Mouse (Mus musculus) CH12.LX (cell line): ENCODE results near the gene Uqcc3. TPM values are rescaled to one million over a fixed set of nuclear protein-coding genes. Genes with fewer than 3 reads are reported as not detected.
A peak's percentile ranks its signal among the peaks of the same experiment; 100 is the strongest.

ENCODE experiments used
- DNase-seq: peaks from one replicate; pipeline ENCODE4 v3.0.0-alpha.2; 2013; ENCODE audit errors: extremely low read depth
- H3K27ac ChIP-seq: 2 replicates; pipeline ENCODE4 v1.5.1; 2012; ENCODE audit warnings: low read depth, mild to moderate bottlenecking, control low read depth, moderate library complexity; ENCODE audit not compliant: insufficient read depth
- H3K27me3 ChIP-seq: replicated peaks from 2 replicates; pipeline ENCODE3; 2012; ENCODE audit warnings: inconsistent platforms
- H3K36me3 ChIP-seq, 2 experiments: replicated peaks in 1 of 2; 2 replicates each; pipeline versions ENCODE3 to v1.6.1; 2012; ENCODE audit warnings: inconsistent platforms in 1 of 2, low read length in 1 of 2, mild to moderate bottlenecking in 1 of 2, mixed read lengths in 1 of 2, moderate library complexity in 1 of 2; ENCODE audit not compliant: control insufficient read depth in 1 of 2, insufficient read depth in 1 of 2
- H3K4me1 ChIP-seq, 2 experiments: 2 replicates each; pipeline ENCODE4 v1.6.1; 2012; ENCODE audit warnings: inconsistent platforms in 1 of 2, moderate library complexity in 1 of 2; ENCODE audit not compliant: insufficient read depth in 2 of 2, control insufficient read depth in 1 of 2
- H3K4me2 ChIP-seq: 2 replicates; pipeline ENCODE4 v1.6.1; 2012; ENCODE audit warnings: low read depth, mild to moderate bottlenecking, control low read depth; ENCODE audit not compliant: poor library complexity, insufficient read depth, severe bottlenecking
- H3K4me3 ChIP-seq, 3 experiments: fragments of 150-350 bp in 1 of 3; sonication (generic) in 1 of 3; replicated peaks in 1 of 3; 2 replicates each; pipeline versions ENCODE3 to v1.5.1; 2011 to 2012; ENCODE audit warnings: low read depth in 2 of 3, low read length in 2 of 3, mild to moderate bottlenecking in 2 of 3, moderate library complexity in 2 of 3, control low read depth in 1 of 3, improper control_type of control experiment in 1 of 3, inconsistent platforms in 1 of 3, mixed read lengths in 1 of 3; ENCODE audit not compliant: poor library complexity in 1 of 3
- H3K79me2 ChIP-seq: replicated peaks from 2 replicates; pipeline ENCODE4 v1.6.1; 2012; ENCODE audit warnings: mild to moderate bottlenecking, moderate library complexity; ENCODE audit not compliant: control insufficient read depth, poor library complexity, insufficient read depth, severe bottlenecking; ENCODE audit errors: extremely low read depth
- H3K9ac ChIP-seq: 2 replicates; pipeline ENCODE4 v1.6.1; 2012; ENCODE audit warnings: low read depth, mild to moderate bottlenecking, control low read depth, moderate library complexity; ENCODE audit not compliant: insufficient read depth
- H3K9me3 ChIP-seq: replicated peaks from 2 replicates; pipeline ENCODE3; 2012; ENCODE audit warnings: low read length, inconsistent platforms, mixed read lengths
- BHLHE40 ChIP-seq: IDR thresholded peaks from 2 replicates; pipeline ENCODE4 v1.6.1; 2011; ENCODE audit warnings: mild to moderate bottlenecking, low read depth, low read length, improper control_type of control experiment
- CHD1 ChIP-seq: IDR thresholded peaks from 2 replicates; pipeline ENCODE4 v1.6.1; 2012; ENCODE audit warnings: low read depth, low read length, improper control_type of control experiment, inconsistent platforms
- CHD2 ChIP-seq: IDR thresholded peaks from 2 replicates; pipeline ENCODE4 v1.6.1; 2011; ENCODE audit warnings: low read length, improper control_type of control experiment
- ELF1 ChIP-seq: IDR thresholded peaks from 2 replicates; pipeline ENCODE4 v1.6.1; 2014; ENCODE audit warnings: low read depth, mild to moderate bottlenecking, inconsistent platforms, low read length, improper control_type of control experiment
- EP300 ChIP-seq: IDR thresholded peaks from 2 replicates; pipeline ENCODE4 v1.6.1; 2011; ENCODE audit warnings: low read length, improper control_type of control experiment
- ETS1 ChIP-seq: conservative IDR thresholded peaks from 2 replicates; pipeline ENCODE4 v1.6.1; 2012; ENCODE audit warnings: low read depth, mild to moderate bottlenecking, inconsistent platforms, low read length, improper control_type of control experiment, moderate library complexity
- GABPA ChIP-seq: IDR thresholded peaks from 2 replicates; pipeline ENCODE4 v1.6.1; 2012; ENCODE audit warnings: low read depth, low read length, improper control_type of control experiment, inconsistent platforms; ENCODE audit not compliant: insufficient replicate concordance
- HCFC1 ChIP-seq: IDR thresholded peaks from 2 replicates; pipeline ENCODE4 v1.6.1; 2012; ENCODE audit warnings: low read depth, mild to moderate bottlenecking, inconsistent platforms, low read length, improper control_type of control experiment
- IRF4 ChIP-seq: IDR thresholded peaks from 2 replicates; pipeline ENCODE4 v1.6.1; 2014; ENCODE audit warnings: low read depth, mild to moderate bottlenecking, inconsistent platforms, low read length, improper control_type of control experiment
- JUN ChIP-seq: IDR thresholded peaks from 2 replicates; pipeline ENCODE4 v1.6.1; 2011; ENCODE audit warnings: low read depth, mild to moderate bottlenecking, low read length, improper control_type of control experiment, moderate library complexity; ENCODE audit not compliant: insufficient read depth
- JUND ChIP-seq: conservative IDR thresholded peaks from 2 replicates; pipeline ENCODE4 v1.6.1; 2011; ENCODE audit warnings: low read depth, low read length, improper control_type of control experiment
- KAT2A ChIP-seq: IDR thresholded peaks from 2 replicates; pipeline ENCODE4 v1.6.1; 2012; ENCODE audit warnings: low read length, improper control_type of control experiment, inconsistent platforms; ENCODE audit not compliant: insufficient replicate concordance
- MAX ChIP-seq: IDR thresholded peaks from 2 replicates; pipeline ENCODE4 v1.6.1; 2011; ENCODE audit warnings: low read length, improper control_type of control experiment
- MAZ ChIP-seq: IDR thresholded peaks from 2 replicates; pipeline ENCODE4 v1.6.1; 2012; ENCODE audit warnings: low read depth, mild to moderate bottlenecking, inconsistent platforms, low read length, improper control_type of control experiment, moderate library complexity
- MEF2A ChIP-seq: IDR thresholded peaks from 2 replicates; pipeline ENCODE4 v1.6.1; 2014; ENCODE audit warnings: low read depth, mild to moderate bottlenecking, inconsistent platforms, low read length, improper control_type of control experiment, borderline replicate concordance
- MXI1 ChIP-seq: IDR thresholded peaks from 2 replicates; pipeline ENCODE4 v1.6.1; 2011; ENCODE audit warnings: mild to moderate bottlenecking, low read depth, low read length, improper control_type of control experiment
- MYC ChIP-seq: IDR thresholded peaks from 2 replicates; pipeline ENCODE4 v1.6.1; 2011; ENCODE audit warnings: low read depth, mild to moderate bottlenecking, improper control_type of control experiment, low read length
- NELFE ChIP-seq: IDR thresholded peaks from 2 replicates; pipeline ENCODE4 v1.6.1; 2011; ENCODE audit warnings: low read depth, low read length, improper control_type of control experiment
- NRF1 ChIP-seq: IDR thresholded peaks from 2 replicates; pipeline ENCODE4 v1.6.1; 2014; ENCODE audit warnings: low read depth, mild to moderate bottlenecking, inconsistent platforms, low read length, improper control_type of control experiment, moderate library complexity
- POLR2A ChIP-seq: IDR thresholded peaks from 2 replicates; pipeline ENCODE4 v1.6.1; 2011; ENCODE audit warnings: low read depth, mild to moderate bottlenecking, improper control_type of control experiment, low read length
- POLR2AphosphoS2 ChIP-seq: IDR thresholded peaks from 2 replicates; pipeline ENCODE4 v1.6.1; 2011; ENCODE audit warnings: low read depth, low read length, improper control_type of control experiment
- RCOR1 ChIP-seq: conservative IDR thresholded peaks from 2 replicates; pipeline ENCODE4 v1.6.1; 2012; ENCODE audit warnings: low read depth, mild to moderate bottlenecking, inconsistent platforms, low read length, improper control_type of control experiment
- SIN3A ChIP-seq: IDR thresholded peaks from 2 replicates; pipeline ENCODE4 v1.6.1; 2012; ENCODE audit warnings: low read length, improper control_type of control experiment, inconsistent platforms
- TBP ChIP-seq: conservative IDR thresholded peaks from 2 replicates; pipeline ENCODE4 v1.6.1; 2011; ENCODE audit warnings: low read depth, low read length, improper control_type of control experiment
- TCF12 ChIP-seq: IDR thresholded peaks from 2 replicates; pipeline ENCODE4 v1.6.1; 2014; ENCODE audit warnings: low read depth, mild to moderate bottlenecking, inconsistent platforms, low read length, improper control_type of control experiment
- UBTF ChIP-seq: IDR thresholded peaks from 2 replicates; pipeline ENCODE4 v1.6.1; 2012; ENCODE audit warnings: low read depth, mild to moderate bottlenecking, inconsistent platforms, low read length, improper control_type of control experiment, moderate library complexity
- USF1 ChIP-seq: IDR thresholded peaks from 2 replicates; pipeline ENCODE4 v1.6.1; 2014; ENCODE audit warnings: low read depth, mild to moderate bottlenecking, inconsistent platforms, low read length, improper control_type of control experiment
- USF2 ChIP-seq: conservative IDR thresholded peaks from 2 replicates; pipeline ENCODE4 v1.6.1; 2011; ENCODE audit warnings: low read depth, low read length, improper control_type of control experiment
- ZC3H11A ChIP-seq: IDR thresholded peaks from 2 replicates; pipeline ENCODE4 v1.6.1; 2012; ENCODE audit warnings: low read depth, mild to moderate bottlenecking, inconsistent platforms, low read length, improper control_type of control experiment
- ZKSCAN1 ChIP-seq: IDR thresholded peaks from 2 replicates; pipeline ENCODE4 v1.6.1; 2012; ENCODE audit warnings: low read depth, inconsistent platforms, low read length, improper control_type of control experiment, borderline replicate concordance
- ZMIZ1 ChIP-seq: IDR thresholded peaks from 2 replicates; pipeline ENCODE4 v1.6.1; 2012; ENCODE audit warnings: low read depth, mild to moderate bottlenecking, inconsistent platforms, low read length, improper control_type of control experiment
- ZNF384 ChIP-seq: IDR thresholded peaks from 2 replicates; pipeline ENCODE4 v1.6.1; 2012; ENCODE audit warnings: low read depth, low read length, improper control_type of control experiment, inconsistent platforms
- dilution Hi-C: fragments of 300-500 bp; cut with MboI; formaldehyde crosslinking; loops from 2 replicates; pipeline ENCODE4 v1.14.3; 2020; ENCODE audit warnings: low sequenced_read_pairs; ENCODE audit not compliant: extremely low pct_unique_long_range_greater_than_20kb, extremely low pct_ligation_motif_present
- in situ Hi-C: fragments of 300-500 bp; cut with MboI; formaldehyde crosslinking; loops from 3 replicates; pipeline ENCODE4 v1.14.3; 2019; ENCODE audit warnings: low sequenced_read_pairs, low pct_ligation_motif_present, low pct_unique_long_range_greater_than_20kb, mixed read lengths
- polyA plus RNA-seq: library from polyadenylated mRNA; unstranded; fragments of >175 nt; gene quantifications from 2 replicates; pipeline ENCODE4 v1.2.1, GENCODE M21; 2012; ENCODE audit warnings: low read depth; ENCODE audit not compliant: insufficient read length
- total RNA-seq, 2 experiments: library from RNA; depleted of rRNA; stranded (reverse); fragments of 300-350 nt in 1 of 2; fragments of >200 nt in 1 of 2; gene quantifications; 2 replicates each; pipeline ENCODE4 v1.2.3; 2012 to 2014

Uqcc3 gene
- total RNA-seq (2012; rRNA removed) = 53.9 and 56.6 TPM in 2 replicates
- 23.5 and 24.0 TPM in 2 replicates for total RNA-seq (2014; rRNA removed)
- polyA plus RNA-seq = 42.6 and 52.0 TPM in 2 replicates

GRCm38 (mm10) chr19:8880311-8881033 is at the start of gene Uqcc3:
Gene Uqcc3 (minus strand): TSS chr19:8880923.
- Histone ChIP-seq H3K4me1 (peaks cover 0 to 16% of the 10 kb centered on the region in 2 experiments; a peak in 3 of 4 replicates), H3K27me3 (no peaks in the 10 kb centered on the region), H3K9ac (peak within 1 kb of the TSS; percentile 88), H3K27ac (peak within 1 kb of the TSS; percentile 77), H3K79me2 (no peaks in the 10 kb centered on the region), H3K36me3 (peaks cover 7 to 32% of the 10 kb centered on the region in 2 experiments), H3K9me3 (no peaks in the 10 kb centered on the region), H3K4me3 (peak within 1 kb of the TSS; percentile 90 to 97 (median 95)), H3K4me2 (peak within 1 kb of the TSS; percentile 72)
- dilution Hi-C loops (no loop called here), in situ Hi-C loops (no loop called here)
- peak; percentile 88 for DNase-seq
- TF ChIP-seq USF2 = no peak; the same call in 1 of the 2 replicates
- TF ChIP-seq SIN3A = peak; percentile 100
- TF ChIP-seq HCFC1 = peak; percentile 86
- peak; percentile 86 for TF ChIP-seq MAZ
- no peak for TF ChIP-seq CHD2
- peak; percentile 99 for TF ChIP-seq MAX
- TF ChIP-seq EP300 = no peak
- TF ChIP-seq POLR2A = peak; percentile 87
- TF ChIP-seq ZNF384 = peak; percentile 96
- TF ChIP-seq MEF2A = peak; percentile 9; the same call in 1 of the 2 replicates
- TF ChIP-seq ETS1 = peak; percentile 65
- TF ChIP-seq USF1 = peak; percentile 58
- peak; percentile 86; the same call in 1 of the 2 replicates for TF ChIP-seq CHD1
- TF ChIP-seq GABPA = 0 out of 2 replicates have a peak, but pooled peaks have one; percentile 17
- TF ChIP-seq NRF1 = peak; percentile 56; the same call in 1 of the 2 replicates
- TF ChIP-seq JUND = no peak
- no peak for TF ChIP-seq JUN
- no peak for TF ChIP-seq ZKSCAN1
- peak; percentile 43; the same call in 1 of the 2 replicates for TF ChIP-seq UBTF
- peak; percentile 91 for TF ChIP-seq TCF12
- peak; percentile 98 for TF ChIP-seq MYC
- TF ChIP-seq ZC3H11A = no peak
- peak; percentile 86; the same call in 1 of the 2 replicates for TF ChIP-seq POLR2AphosphoS2
- peak; percentile 91 for TF ChIP-seq NELFE
- TF ChIP-seq ZMIZ1 = peak; percentile 83
- no peak; the same call in 1 of the 2 replicates for TF ChIP-seq RCOR1
- TF ChIP-seq MXI1 = peak; percentile 99
- peak; percentile 57; the same call in 1 of the 2 replicates for TF ChIP-seq KAT2A
- TF ChIP-seq TBP = peak; percentile 90
- peak; percentile 80 for TF ChIP-seq ELF1
- peak; percentile 63 for TF ChIP-seq IRF4
- peak; percentile 100 for TF ChIP-seq BHLHE40
